Mouse (Mus musculus) Muller cell, postnatal 12 days (primary cell): ENCODE measurements around the gene Tax1bp1.

Source experiments
- DNase-seq: peaks from one replicate; pipeline ENCODE4 v3.0.0-alpha.2; 2015; ENCODE audit errors: inconsistent ontology term

The Tax1bp1 gene

DNA sequence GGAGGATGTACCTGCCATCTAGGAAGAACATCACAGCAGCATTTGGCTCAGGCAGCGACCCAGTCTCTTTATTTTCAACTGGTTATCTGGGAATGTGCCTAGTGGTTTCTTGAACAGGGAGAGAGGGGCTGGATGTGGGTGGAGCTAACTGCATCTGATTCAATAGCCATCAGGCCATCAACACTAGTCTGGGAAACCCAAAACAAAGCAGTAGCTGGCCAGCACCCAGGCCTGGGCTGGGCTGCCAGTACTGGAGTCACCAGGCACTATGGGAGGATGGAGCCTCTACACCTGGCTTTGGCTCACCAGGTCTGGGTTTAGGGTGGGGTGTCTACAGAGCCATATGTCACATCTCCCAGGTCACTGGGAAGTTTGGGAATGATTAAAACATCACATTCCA, 83.2 kb downstream of the Tax1bp1 start:
- DNase-seq = peak; percentile 79

DNA sequence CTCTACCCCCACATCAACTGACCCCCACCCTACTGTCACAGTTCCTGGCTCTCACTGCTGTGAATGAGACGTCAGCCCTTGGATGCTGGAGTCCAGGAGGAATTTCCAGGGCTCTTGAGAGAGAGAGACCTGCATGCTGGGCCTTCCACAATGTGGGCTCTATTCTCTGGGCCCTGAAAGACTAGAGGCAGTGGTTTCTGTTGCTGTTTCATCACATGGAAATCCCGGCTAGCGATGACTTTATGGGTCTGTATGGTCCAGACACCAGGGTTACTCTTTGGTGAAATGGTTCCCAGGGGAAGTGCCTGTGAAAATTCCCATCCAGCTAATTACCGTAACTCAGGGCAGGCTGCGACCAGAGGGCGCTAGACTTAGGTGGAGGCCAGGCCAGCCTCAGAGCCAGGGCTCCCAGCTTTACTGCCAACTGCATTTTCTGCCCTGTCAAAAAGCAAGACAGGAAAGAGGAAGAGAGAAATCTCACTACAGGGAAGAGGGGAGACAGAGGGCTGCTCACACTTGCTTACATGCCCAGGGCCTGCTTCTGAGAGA, 83.8 kb downstream of the Tax1bp1 start:
- DNase-seq = no peak

- DNase-seq = no peak
Observed at GRCm38 (mm10) chr6:52802181-52802580, 88.7 kb downstream of the Tax1bp1 start.

DNA sequence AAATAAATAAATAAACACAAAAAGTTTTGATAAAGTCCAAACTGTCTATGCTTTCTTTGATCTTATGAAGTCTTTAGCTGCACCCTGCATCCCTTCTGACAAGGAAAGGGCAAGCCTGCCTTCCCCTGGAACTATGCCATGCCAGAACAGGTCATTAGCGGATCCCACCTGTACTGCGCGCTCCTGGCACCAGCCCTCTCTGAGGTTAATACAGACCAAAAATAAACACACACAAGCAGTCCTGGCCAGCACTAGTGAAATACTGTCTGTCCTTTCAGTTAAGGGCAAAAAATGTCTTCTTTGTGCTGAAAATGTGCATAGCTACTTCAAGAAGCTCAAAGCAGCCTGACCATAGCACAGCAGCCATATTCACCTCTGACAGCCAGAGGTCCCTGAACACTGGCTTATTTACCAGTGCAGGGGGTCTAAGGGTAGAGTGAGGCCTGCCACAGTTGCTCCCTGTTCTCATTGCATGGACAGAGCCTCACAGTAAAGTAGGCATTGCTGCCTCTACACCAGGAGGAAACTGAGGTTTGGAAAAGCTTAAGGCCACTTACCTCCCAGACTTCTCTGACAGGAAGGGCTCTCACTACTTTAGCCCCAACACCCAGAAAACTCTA, 91.8 kb downstream of the Tax1bp1 start:
- DNase-seq = no peak
